Mouse (Mus musculus): ENCODE data around the gene Lrrc9. TPM values are rescaled to one million over a fixed set of nuclear protein-coding genes. Genes with fewer than 3 reads are reported as not detected.
A peak's percentile ranks its signal among the peaks of the same experiment; 100 is the strongest.

Gene Lrrc9
- total RNA-seq, 2 experiments from 2014 or later: 2.5 TPM

DNA sequence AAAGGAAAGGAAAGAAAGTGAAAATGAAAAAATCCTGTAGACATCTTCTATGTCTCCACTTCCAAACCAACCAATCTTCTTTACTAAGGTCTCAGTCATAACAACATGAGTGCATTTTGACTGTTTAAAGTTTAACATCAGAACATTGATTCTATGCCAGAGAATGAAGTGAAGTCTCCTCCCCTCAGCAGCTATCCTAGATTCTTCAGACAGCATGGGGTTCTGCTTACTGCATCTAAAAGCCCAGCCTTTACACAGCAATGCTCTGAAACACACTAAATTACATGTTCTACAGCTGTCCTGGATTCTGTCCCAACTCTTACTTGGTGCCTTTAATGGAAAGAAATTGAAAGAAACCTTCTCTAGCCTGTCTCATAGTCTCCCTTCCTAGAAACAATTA is 43.2 kb downstream of the Lrrc9 start:
- no peak for DNase-seq (ENCODE audit: extremely low spot score in 1 of 2, low spot score in 2 of 2)
- Histone ChIP-seq H3K27ac (no peak overlapping the region), H3K4me3 (no peak overlapping the region)
- intact Hi-C loops (cut with DNase I): no loop called here
- no peak for TF ChIP-seq CTCF (IDR thresholded peaks at IDR 0.05)

DNA sequence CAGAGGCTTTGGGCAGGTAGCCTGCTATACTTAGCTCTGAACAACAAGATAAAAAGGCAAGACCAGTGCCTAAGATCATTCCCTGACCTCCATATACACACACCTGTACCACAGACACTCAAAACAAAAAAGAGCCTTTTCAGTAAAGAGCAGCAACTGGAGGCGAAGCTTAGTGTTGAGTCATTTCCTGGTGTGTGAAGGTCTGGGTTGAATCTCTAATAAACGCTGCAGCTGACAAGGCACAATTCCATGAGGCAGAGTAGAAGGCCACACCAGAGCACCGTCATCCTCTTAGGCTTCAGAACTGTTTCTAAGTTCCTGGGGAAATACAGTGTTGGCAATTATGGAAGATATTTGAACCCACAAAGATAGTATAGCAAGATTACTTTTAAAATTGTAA is 45.8 kb downstream of the Lrrc9 start:
- no peak for TF ChIP-seq CTCF (IDR thresholded peaks at IDR 0.05)
- Histone ChIP-seq H3K4me3 (no peak overlapping the region), H3K27ac (no peak overlapping the region)
- no peak for DNase-seq (ENCODE audit: extremely low spot score in 1 of 2, low spot score in 2 of 2)
- intact Hi-C loops (cut with DNase I): no loop called here

DNA sequence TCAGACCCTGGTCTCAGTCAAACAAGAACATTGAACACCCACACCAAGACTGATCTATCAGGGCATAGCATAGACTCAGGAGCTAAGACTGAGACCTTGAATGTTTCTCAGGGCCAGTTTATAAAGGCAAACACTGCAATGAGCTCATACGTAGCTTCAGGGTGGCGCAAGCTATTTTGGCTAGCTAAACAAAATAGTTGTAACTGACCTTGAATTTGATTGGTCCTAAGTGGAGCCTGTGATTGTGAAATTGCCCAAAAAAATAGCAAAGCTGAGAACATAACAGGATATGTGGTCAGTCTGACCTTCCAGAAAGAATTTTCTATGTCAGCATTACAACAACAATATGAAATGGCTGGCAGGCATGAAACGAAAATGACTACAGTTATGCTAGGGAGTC is 48.3 kb downstream of the Lrrc9 start:
- intact Hi-C loops (cut with DNase I): no loop called here
- no peak for DNase-seq (ENCODE audit: extremely low spot score in 1 of 2, low spot score in 2 of 2)
- no peak for TF ChIP-seq CTCF (IDR thresholded peaks at IDR 0.05)
- H3K27ac ChIP-seq: no peak overlapping the region
- H3K4me3 ChIP-seq: no peak overlapping the region

DNA sequence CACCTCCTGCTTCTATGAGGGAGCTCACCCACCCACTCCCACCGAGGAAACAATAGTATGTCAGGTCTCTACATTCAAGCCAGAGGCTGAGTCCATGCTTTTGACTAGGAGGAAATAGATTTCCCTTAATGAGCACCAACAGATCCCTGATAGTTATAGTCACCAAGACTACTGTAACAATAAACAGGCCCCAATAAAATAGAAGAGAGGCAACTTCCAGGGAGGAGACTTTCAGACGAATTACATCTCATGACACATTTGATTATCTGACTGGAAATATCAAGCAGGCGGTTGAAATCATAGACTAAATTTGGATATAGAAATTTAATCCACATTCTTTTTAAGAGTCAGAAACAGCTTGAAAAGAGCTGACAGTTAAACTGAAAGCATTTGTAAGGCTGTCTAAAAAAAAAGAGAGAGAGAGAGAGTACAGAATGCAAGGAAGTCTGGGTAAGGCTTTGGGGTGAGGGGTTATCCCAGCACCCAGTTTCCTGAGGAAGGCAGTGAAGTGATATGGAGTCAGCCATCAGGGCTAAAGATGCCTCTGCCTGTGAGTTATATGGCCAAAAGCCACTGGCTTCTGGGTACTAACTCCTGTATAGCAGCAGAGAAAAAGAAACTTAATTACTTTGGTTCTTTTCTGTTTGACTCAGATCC is 49.5 kb downstream of the Lrrc9 start:
- no peak for TF ChIP-seq CTCF (IDR thresholded peaks at IDR 0.05)
- intact Hi-C loops (cut with DNase I): no loop called here
- no peak overlapping the region for H3K4me3 ChIP-seq
- H3K27ac ChIP-seq: no peak overlapping the region
- no peak for DNase-seq (ENCODE audit: extremely low spot score in 1 of 2, low spot score in 2 of 2)

DNA sequence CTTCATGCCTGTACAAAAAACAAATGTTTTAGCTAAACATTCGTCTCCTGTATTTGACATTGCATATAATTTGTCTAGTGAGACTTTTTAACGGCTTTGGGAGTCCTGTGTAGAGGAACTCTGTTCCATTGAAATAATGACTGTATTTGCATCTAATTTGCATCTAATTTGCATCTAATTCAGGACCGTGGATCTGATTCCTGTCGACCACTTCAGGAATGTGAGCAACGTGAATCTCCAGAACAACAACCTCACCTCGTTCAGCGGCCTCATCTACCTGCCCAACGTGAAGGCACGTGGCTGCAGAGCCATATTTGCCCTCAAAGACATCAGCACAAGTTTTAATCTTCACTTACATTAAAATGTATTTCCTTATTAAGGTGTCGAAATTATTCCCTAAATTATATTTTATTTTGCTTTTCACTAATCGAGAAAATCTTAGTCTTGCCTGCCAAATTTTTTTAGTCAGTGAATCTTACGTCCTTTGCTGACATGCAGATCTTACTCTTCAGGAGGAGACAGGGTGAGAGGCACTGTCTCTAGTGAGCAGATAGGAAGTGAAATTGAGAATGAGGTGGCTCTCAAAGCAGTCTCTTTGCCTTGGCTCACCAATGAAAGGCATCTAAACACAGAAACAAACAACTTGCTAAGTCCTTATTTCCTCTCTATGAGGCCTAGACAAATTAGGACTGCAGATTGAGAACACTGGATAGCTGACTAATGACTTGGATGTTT is 55.4 kb downstream of the Lrrc9 start:
- DNase-seq (ENCODE audit: extremely low spot score in 1 of 2, low spot score in 2 of 2): no peak
- TF ChIP-seq CTCF (IDR thresholded peaks at IDR 0.05): no peak
- intact Hi-C loops (cut with DNase I): no loop called here
- Histone ChIP-seq H3K27ac (no peak overlapping the region), H3K4me3 (no peak overlapping the region)

DNA sequence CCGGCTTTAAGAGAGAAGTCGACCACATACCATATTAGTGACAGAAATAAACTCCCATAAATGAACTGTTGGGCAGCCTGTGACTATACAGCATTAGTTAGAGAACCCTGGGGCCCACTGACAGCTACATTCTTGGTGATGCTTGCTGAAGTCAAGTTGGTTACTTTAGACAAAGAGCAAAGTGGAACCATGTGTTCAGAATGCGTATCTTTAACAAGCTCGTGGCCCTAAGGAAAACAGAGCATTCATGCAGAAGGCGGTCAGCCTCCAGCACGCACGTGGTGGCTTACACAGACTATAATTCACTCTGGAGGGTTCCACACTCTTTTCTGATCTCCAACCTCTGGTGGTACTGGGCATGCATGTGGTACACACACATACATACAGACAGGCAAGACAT is 67.9 kb downstream of the Lrrc9 start:
- DNase-seq (ENCODE audit: extremely low spot score in 1 of 2, low spot score in 2 of 2): no peak
- TF ChIP-seq CTCF (IDR thresholded peaks at IDR 0.05): no peak
- no peak overlapping the region for H3K4me3 ChIP-seq
- intact Hi-C loops (cut with DNase I): loop anchor here (5.0 kb wide), 1 partner anchor 468 kb away; no protein-coding TSS in a partner anchor
- no peak overlapping the region for H3K27ac ChIP-seq

DNA sequence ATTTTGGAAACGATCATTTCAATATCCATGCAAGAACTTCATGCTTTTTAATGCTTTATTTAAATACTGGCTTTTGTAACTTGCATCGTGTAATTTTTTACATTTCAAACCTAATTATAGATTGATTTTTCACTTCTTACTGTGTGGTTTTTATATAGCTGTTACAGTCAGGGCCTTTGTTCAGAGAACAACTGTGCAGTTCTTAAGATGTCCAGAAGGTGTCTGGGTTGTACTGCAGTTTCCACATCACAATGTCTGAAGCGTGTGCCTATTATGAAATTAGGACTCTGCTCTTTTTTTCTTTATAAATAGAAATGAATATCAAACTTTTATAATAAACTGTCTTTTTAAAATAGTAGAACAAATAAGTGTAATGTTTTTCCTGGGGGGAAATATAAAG is 73.8 kb downstream of the Lrrc9 start:
- intact Hi-C loops (cut with DNase I): loop anchor here (5.0 kb wide), 1 partner anchor 137 kb away; no protein-coding TSS in a partner anchor
- H3K27ac ChIP-seq: no peak overlapping the region
- no peak for DNase-seq (ENCODE audit: extremely low spot score in 1 of 2, low spot score in 2 of 2)
- peak; percentile 69 for TF ChIP-seq CTCF (IDR thresholded peaks at IDR 0.05)
- H3K4me3 ChIP-seq: no peak overlapping the region

DNA sequence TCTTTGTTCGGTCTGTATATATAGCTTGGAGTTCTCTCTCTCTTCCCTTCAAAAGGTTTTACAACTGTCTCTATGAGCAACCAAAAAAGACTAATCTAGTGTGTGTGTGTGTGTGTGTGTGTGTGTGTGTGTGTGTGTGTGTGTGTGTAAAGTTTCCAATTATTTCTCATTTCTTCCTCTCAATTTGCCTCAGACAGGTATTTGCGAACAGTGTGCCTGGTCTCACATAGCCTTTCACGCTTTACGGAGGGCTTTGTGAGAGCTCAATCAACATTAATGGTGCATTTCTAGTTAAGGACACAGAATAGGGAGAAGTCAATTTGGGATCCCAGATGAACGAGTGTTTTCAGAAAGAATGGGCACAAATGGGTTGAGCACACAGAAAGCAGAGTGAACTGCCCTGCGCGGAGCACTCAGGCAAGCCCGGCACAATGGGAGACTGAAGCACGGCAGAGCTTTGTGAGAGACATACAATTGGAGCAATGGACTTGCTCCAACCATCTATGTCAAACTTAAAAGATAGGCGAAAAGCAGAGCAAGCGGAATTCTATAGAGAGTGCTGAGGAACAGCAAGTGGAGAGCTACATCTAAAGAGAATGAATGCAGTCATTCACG is 76.6 kb downstream of the Lrrc9 start:
- no peak for DNase-seq (ENCODE audit: extremely low spot score in 1 of 2, low spot score in 2 of 2)
- TF ChIP-seq CTCF (IDR thresholded peaks at IDR 0.05): no peak
- intact Hi-C loops (cut with DNase I): loop anchor here (2.0 to 5.0 kb wide), 2 partner anchors 57 to 134 kb away; no protein-coding TSS in a partner anchor
- no peak overlapping the region for H3K27ac ChIP-seq
- no peak overlapping the region for H3K4me3 ChIP-seq

DNA sequence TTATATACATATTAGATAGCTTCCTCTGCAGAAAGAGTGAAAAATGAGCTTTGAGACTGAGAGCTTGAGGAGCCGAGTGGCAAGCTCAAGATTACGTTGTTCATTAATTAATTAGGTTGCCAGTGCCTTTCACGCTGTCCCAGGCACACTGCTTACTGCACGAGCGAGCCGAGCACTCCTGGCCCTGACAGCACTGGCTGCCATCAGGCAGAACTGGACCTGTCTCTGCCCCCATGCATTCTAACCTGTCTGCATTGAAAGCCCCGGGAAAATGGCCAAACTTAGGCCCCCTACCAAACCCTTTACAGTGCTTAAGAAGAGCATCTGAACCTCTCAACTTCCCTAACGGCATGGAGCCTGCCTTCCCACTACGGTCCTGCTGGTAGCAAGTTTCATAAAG is 77.7 kb downstream of the Lrrc9 start:
- intact Hi-C loops (cut with DNase I): loop anchor here (2.0 to 5.0 kb wide), 2 partner anchors 59 to 133 kb away; no protein-coding TSS in a partner anchor
- Histone ChIP-seq H3K4me3 (no peak overlapping the region), H3K27ac (no peak overlapping the region)
- DNase-seq (ENCODE audit: extremely low spot score in 1 of 2, low spot score in 2 of 2): no peak
- no peak for TF ChIP-seq CTCF (IDR thresholded peaks at IDR 0.05)

DNA sequence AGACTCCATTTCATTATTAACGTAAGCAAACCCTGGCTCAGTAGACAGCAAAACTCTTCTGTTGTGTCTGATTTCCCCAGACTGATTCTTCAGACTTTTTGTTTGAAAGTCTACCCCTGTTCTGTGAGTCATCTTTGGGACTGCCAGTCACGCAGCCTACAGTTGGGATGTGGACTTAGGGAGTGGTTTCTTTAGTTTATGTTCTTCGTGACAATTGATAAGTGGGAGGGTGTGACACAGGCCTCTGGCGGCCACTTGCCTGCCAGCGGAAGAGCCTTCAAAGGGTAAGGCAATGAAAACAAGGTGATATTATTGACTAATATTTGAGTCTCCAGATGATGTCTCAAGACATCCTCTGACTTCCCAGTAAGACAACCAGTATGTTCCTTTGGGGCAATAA is 78.2 kb downstream of the Lrrc9 start:
- TF ChIP-seq CTCF (IDR thresholded peaks at IDR 0.05): no peak
- DNase-seq (ENCODE audit: extremely low spot score in 1 of 2, low spot score in 2 of 2): no peak
- Histone ChIP-seq H3K27ac (no peak overlapping the region), H3K4me3 (no peak overlapping the region)
- intact Hi-C loops (cut with DNase I): loop anchor here (2.0 to 10.0 kb wide), 3 partner anchors 59 to 415 kb away; no protein-coding TSS in a partner anchor

DNA sequence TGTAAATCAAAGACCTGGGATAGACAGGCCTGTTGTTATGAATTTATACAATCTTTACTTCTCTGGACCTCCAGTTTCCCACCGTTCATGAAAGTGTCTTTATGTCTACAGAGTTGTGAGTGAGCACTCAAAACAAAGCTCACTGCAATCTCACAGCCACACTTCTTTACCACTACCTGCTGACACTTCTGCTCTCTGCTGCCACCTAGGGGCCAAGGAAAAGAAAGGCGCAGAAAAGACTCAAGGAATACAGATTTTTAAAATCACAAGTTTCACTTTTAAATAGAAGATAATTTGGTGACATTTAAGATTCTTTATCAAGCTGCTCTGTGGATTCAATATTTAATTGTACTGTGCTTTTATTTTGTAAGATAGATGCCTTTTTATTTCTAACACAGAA is 79.0 kb downstream of the Lrrc9 start:
- peak; percentile 44 to 69 for DNase-seq (ENCODE audit: extremely low spot score in 1 of 2, low spot score in 2 of 2)
- peak; percentile 91 for TF ChIP-seq CTCF (IDR thresholded peaks at IDR 0.05)
- Histone ChIP-seq H3K4me3 (no peak overlapping the region), H3K27ac (no peak overlapping the region)
- intact Hi-C loops (cut with DNase I): loop anchor here (10.0 kb wide), 1 partner anchor 416 kb away; no protein-coding TSS in a partner anchor

DNA sequence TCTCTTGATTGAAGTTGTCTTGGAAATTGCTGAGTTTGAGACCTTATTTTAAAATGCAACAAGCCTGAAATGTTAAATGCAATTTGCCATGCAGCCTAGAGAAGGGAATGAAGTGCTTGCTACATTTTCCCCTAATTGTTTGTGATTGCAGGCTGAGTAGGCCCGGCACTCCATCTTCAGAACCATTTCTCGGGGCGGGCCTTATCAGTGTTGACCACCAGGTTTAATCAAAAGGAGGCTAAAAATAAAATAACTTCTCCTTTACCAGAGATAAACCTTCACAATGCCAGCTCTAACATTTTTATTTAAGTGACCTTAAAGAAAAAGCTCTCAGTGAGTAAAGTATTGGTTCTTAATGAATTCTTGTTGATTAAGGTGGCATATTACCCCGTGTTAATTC is 83.9 kb downstream of the Lrrc9 start:
- DNase-seq (ENCODE audit: extremely low spot score in 1 of 2, low spot score in 2 of 2): no peak
- TF ChIP-seq CTCF (IDR thresholded peaks at IDR 0.05): no peak
- no peak overlapping the region for H3K27ac ChIP-seq
- H3K4me3 ChIP-seq: no peak overlapping the region
- intact Hi-C loops (cut with DNase I): loop anchor here (10.0 kb wide), 1 partner anchor 421 kb away; no protein-coding TSS in a partner anchor
